Mouse (Mus musculus) stomach, postnatal 0 days (tissue): ENCODE measurements around the gene Serpina10.

ENCODE experiments used
- CTCF ChIP-seq: IDR thresholded peaks from 2 replicates; pipeline ENCODE4 v1.5.1; 2016; ENCODE audit warnings: antibody characterized with exemption, low read depth, mild to moderate bottlenecking, moderate library complexity
- EP300 ChIP-seq: optimal IDR thresholded peaks from 2 replicates; pipeline ENCODE3; 2016; ENCODE audit warnings: antibody characterized with exemption

GRCm38 (mm10) chr12:103659171-103659570 is 27.9 kb upstream of the Serpina10 start:
- TF ChIP-seq CTCF: no peak
- no peak for TF ChIP-seq EP300
